Mouse (Mus musculus) layer of hippocampus, postnatal 14 days (tissue): ENCODE data around the gene Nlrp4f. TPM values are rescaled to one million over a fixed set of nuclear protein-coding genes. Genes with fewer than 3 reads are reported as not detected.

ENCODE experiments used
- DNase-seq, 2 experiments: peaks; one replicate each; pipeline ENCODE4 v3.0.0; 2021 to 2022; ENCODE audit warnings: low spot score in 2 of 2, mixed read lengths in 1 of 2
- long read RNA-seq, 2 experiments: library from polyadenylated mRNA; stranded (forward); transcript quantifications; one replicate each; pipeline ENCODE4 v2.0.0; 2021
- total RNA-seq, 2 experiments: library from RNA; stranded (reverse); gene quantifications; 2 replicates each; pipeline ENCODE4 v1.2.3; 2021

Nlrp4f gene
- under 1 TPM; 0.17 to 0.25 TPM for total RNA-seq
- long read RNA-seq, experiment 1, partial matches to known transcripts: 0 of 2 reads
- long read RNA-seq, experiment 1, other reads (novel, unspliced or antisense): 2 of 2 reads
- long read RNA-seq, experiment 2: 0 reads

- no peak for DNase-seq
Observed at GRCm38 (mm10) chr13:65205877-65206276, at the start of gene Nlrp4f. Gene Nlrp4f (minus strand): TSS chr13:65205977.

- DNase-seq: no peak
Observed at GRCm38 (mm10) chr13:65243273-65243672, 37.5 kb upstream of the Nlrp4f start.

- no peak for DNase-seq
Observed at GRCm38 (mm10) chr13:65242319-65242787, 36.6 kb upstream of the Nlrp4f start.

- no peak for DNase-seq
Observed at GRCm38 (mm10) chr13:65241627-65242318, 36.0 kb upstream of the Nlrp4f start.

- DNase-seq: peak; percentile 97 to 99
Observed at GRCm38 (mm10) chr13:65241099-65241626, 35.4 kb upstream of the Nlrp4f start.

GRCm38 (mm10) chr13:65240509-65241098 is 34.8 kb upstream of the Nlrp4f start:
- peak; percentile 99 for DNase-seq

GRCm38 (mm10) chr13:65237211-65237610 is 31.4 kb upstream of the Nlrp4f start:
- DNase-seq: no peak

GRCm38 (mm10) chr13:65226657-65227056 is 20.9 kb upstream of the Nlrp4f start:
- DNase-seq: no peak

GRCm38 (mm10) chr13:65225945-65226344 is 20.2 kb upstream of the Nlrp4f start:
- no peak for DNase-seq

GRCm38 (mm10) chr13:65200667-65201066 is 5.1 kb downstream of the Nlrp4f start:
- DNase-seq: no peak

- no peak for DNase-seq
Observed at GRCm38 (mm10) chr13:65176472-65177091, 29.2 kb downstream of the Nlrp4f start.

GRCm38 (mm10) chr13:65175734-65176471 is 29.9 kb downstream of the Nlrp4f start:
- peak; percentile 6 to 36 for DNase-seq

- no peak for DNase-seq
Observed at GRCm38 (mm10) chr13:65174102-65174501, 31.7 kb downstream of the Nlrp4f start.

GRCm38 (mm10) chr13:65149940-65150339 is 55.8 kb downstream of the Nlrp4f start, which contains the start of gene Olfr466:
Gene Olfr466 (plus strand): TSS chr13:65150240.
- no peak for DNase-seq

GRCm38 (mm10) chr13:65137789-65138188 is 68.0 kb downstream of the Nlrp4f start, which contains the start of gene Olfr465-ps1:
Gene Olfr465-ps1 (plus strand): TSS chr13:65138089.
- DNase-seq: no peak

Other genes with a start within 250 kb of the Nlrp4f start
- not detected for gene Spata31d1c, start 172.9 kb downstream of the Nlrp4f start, total RNA-seq
- gene Prss47, start 153.2 kb downstream of the Nlrp4f start, total RNA-seq: not detected
- gene Mfsd14b, start 93.0 kb downstream of the Nlrp4f start, total RNA-seq: 10 to 100 TPM; 32.6 to 36.7 TPM
- gene Olfr465-ps1, start 67.9 kb downstream of the Nlrp4f start, total RNA-seq: not detected
- gene Olfr466, start 55.7 kb downstream of the Nlrp4f start, total RNA-seq: under 1 TPM in 1 of 2 experiments, not detected in 1; 0.07 TPM
- gene Gm10775, start 53.6 kb upstream of the Nlrp4f start, total RNA-seq: under 1 TPM; 0.37 to 0.64 TPM
- 10 to 100 TPM; 65.6 to 66.3 TPM for gene Zfp369, start 72.8 kb upstream of the Nlrp4f start, total RNA-seq